Mouse (Mus musculus) forebrain, postnatal 0 days (tissue): ENCODE measurements around the gene Cntfr. TPM values are rescaled to one million over a fixed set of nuclear protein-coding genes. Genes with fewer than 3 reads are reported as not detected.
A peak's percentile ranks its signal among the peaks of the same experiment; 100 is the strongest.
"Not testable (repeated sequence)": the region's sequence is repeated elsewhere in the genome, so short reads cannot be mapped to it uniquely, and the experiment has no call there.

Source experiments
- ATAC-seq: fragments of 200-750 bp; cut with Nextera tagmentation; 2 replicates; pipeline ENCODE4 v1.8.0; 2017; ENCODE audit warnings: mild to moderate bottlenecking, moderate library complexity
- DNase-seq: peaks from one replicate; pipeline ENCODE4 v3.0.0-alpha.2; 2015
- H3K27ac ChIP-seq: fragments of 300-500 bp; sonication (generic); 2 replicates; pipeline ENCODE4 v1.5.1; 2014; ENCODE audit warnings: low read depth, mild to moderate bottlenecking, antibody characterized with exemption, low read length, moderate library complexity, mixed read lengths
- H3K27me3 ChIP-seq: fragments of 300-500 bp; sonication (generic); 2 replicates; pipeline ENCODE4 v1.6.1; 2014; ENCODE audit warnings: mild to moderate bottlenecking, low read length, mixed read lengths; ENCODE audit not compliant: insufficient read depth
- H3K36me3 ChIP-seq: fragments of 300-500 bp; sonication (generic); 2 replicates; pipeline ENCODE4 v1.6.1; 2014; ENCODE audit warnings: mild to moderate bottlenecking, moderate library complexity; ENCODE audit not compliant: insufficient read depth
- H3K4me1 ChIP-seq: fragments of 300-500 bp; sonication (generic); 2 replicates; pipeline ENCODE4 v1.6.1; 2014; ENCODE audit warnings: antibody characterized with exemption; ENCODE audit not compliant: insufficient read depth
- H3K4me2 ChIP-seq: fragments of 300-500 bp; sonication (generic); 2 replicates; pipeline ENCODE4 v1.6.1; 2014; ENCODE audit warnings: low read depth, mild to moderate bottlenecking, moderate library complexity
- H3K4me3 ChIP-seq: fragments of 300-500 bp; sonication (generic); 2 replicates; pipeline ENCODE4 v1.5.1; 2014; ENCODE audit warnings: low read depth, low read length, mixed read lengths
- H3K9ac ChIP-seq: fragments of 300-500 bp; sonication (generic); 2 replicates; pipeline ENCODE4 v1.6.1; 2014; ENCODE audit warnings: mild to moderate bottlenecking
- H3K9me3 ChIP-seq: fragments of 300-500 bp; sonication (generic); 2 replicates; pipeline ENCODE4 v1.6.1; 2016; ENCODE audit warnings: low read length
- CTCF ChIP-seq: sonication (generic); IDR thresholded peaks from 2 replicates; pipeline ENCODE4 v1.5.1; 2016; ENCODE audit warnings: antibody characterized with exemption, control low read depth, low read depth
- WGBS: fragments of 180-500 bp; shearing (Covaris S2); extraction: QIAGEN DNeasy Blood & Tissue Kit; methylation state at CpG from one replicate; pipeline ENCODE4 v1.1.7; 2014; 5-methylcytosine and 5-hydroxymethylcytosine counted together
- polyA plus RNA-seq: library from polyadenylated mRNA; unstranded; fragments of >200 nt; fragmentation: Nextera tagmentation; extraction: Ambion mirVana; gene quantifications from 2 replicates; pipeline ENCODE4 v1.2.1, GENCODE M21; 2015
- total RNA-seq: library from RNA; depleted of rRNA; stranded (reverse); fragments of >200 nt; gene quantifications from 2 replicates; pipeline ENCODE4 v1.2.3, GENCODE M21; 2014; rRNA removed

Cntfr gene
- total RNA-seq (24.7 and 25.9 TPM in 2 replicates), polyA plus RNA-seq (13.6 and 14.2 TPM in 2 replicates)

- peak; percentile 82 for TF ChIP-seq CTCF
These were observed at the start of gene Cntfr for GRCm38 (mm10) chr4:41696930-41697841. Gene Cntfr, minus strand, starts transcription at chr4:41697089.

GRCm38 (mm10) chr4:41745021-41745420, 48.1 kb upstream of the Cntfr start:
- no peaks in the 10 kb centered on the region for H3K9me3 ChIP-seq
- H3K9ac ChIP-seq = no peak overlapping the region
- no peak overlapping the region for H3K4me3 ChIP-seq
- 83% methylated on average over 1 of the region's 1 CpGs for WGBS
- H3K27ac ChIP-seq = no peak overlapping the region
- no peak for TF ChIP-seq CTCF
- DNase-seq = no peak
- H3K36me3 ChIP-seq = no peaks in the 10 kb centered on the region
- peaks cover under 1% of the 10 kb centered on the region; the same call in 1 of the 2 replicates for H3K4me1 ChIP-seq
- no peak for ATAC-seq
- no peak overlapping the region for H3K4me2 ChIP-seq
- H3K27me3 ChIP-seq = no peaks in the 10 kb centered on the region

More at GRCm38 (mm10) chr4:41696930-41697841, at the start of gene Cntfr:
- DNase-seq = peak; percentile 82
- not testable (repeated sequence) for H3K27me3 ChIP-seq, H3K36me3 ChIP-seq, ATAC-seq, H3K4me1 ChIP-seq, H3K27ac ChIP-seq, H3K9ac ChIP-seq, H3K4me3 ChIP-seq, H3K9me3 ChIP-seq
- peak within 1 kb of the TSS; percentile 24; the same call in 1 of the 2 replicates for H3K4me2 ChIP-seq
- 22% methylated on average over 28 of the region's 40 CpGs for WGBS

GRCm38 (mm10) chr4:41744131-41744530, 47.2 kb upstream of the Cntfr start:
- Histone ChIP-seq H3K9me3 (no peaks in the 10 kb centered on the region), H3K27me3 (no peaks in the 10 kb centered on the region), H3K9ac (no peak overlapping the region), H3K36me3 (no peaks in the 10 kb centered on the region; the same call in 1 of the 2 replicates), H3K4me2 (no peak overlapping the region), H3K4me3 (no peak overlapping the region), H3K27ac (no peak overlapping the region), H3K4me1 (peaks cover 7% of the 10 kb centered on the region; the same call in 1 of the 2 replicates)
- WGBS = 69% methylated on average over 2 of the region's 2 CpGs
- DNase-seq (no peak), ATAC-seq (no peak)
- no peak for TF ChIP-seq CTCF

- TF ChIP-seq CTCF = no peak
- ATAC-seq (peak; percentile 97), DNase-seq (peak; percentile 92)
- Histone ChIP-seq H3K4me1 (peaks cover 7% of the 10 kb centered on the region; the same call in 1 of the 2 replicates), H3K9ac (peak overlapping the region; percentile 71), H3K27ac (peak overlapping the region; percentile 81), H3K9me3 (no peaks in the 10 kb centered on the region), H3K4me3 (peak overlapping the region; percentile 70), H3K27me3 (no peaks in the 10 kb centered on the region), H3K4me2 (peak overlapping the region; percentile 75), H3K36me3 (no peaks in the 10 kb centered on the region; the same call in 1 of the 2 replicates)
- under 1% methylated on average over 27 of the region's 27 CpGs for WGBS
These were observed 44.3 kb upstream of the Cntfr start for GRCm38 (mm10) chr4:41741158-41741560.

GRCm38 (mm10) chr4:41740380-41741157, 43.7 kb upstream of the Cntfr start:
- WGBS = 2% methylated on average over 48 of the region's 48 CpGs
- Histone ChIP-seq H3K9me3 (no peaks in the 10 kb centered on the region), H3K4me3 (peak overlapping the region; percentile 70), H3K36me3 (no peaks in the 10 kb centered on the region; the same call in 1 of the 2 replicates), H3K4me2 (peak overlapping the region; percentile 75), H3K9ac (peak overlapping the region; percentile 71), H3K27ac (peak overlapping the region; percentile 81), H3K4me1 (peaks cover 7% of the 10 kb centered on the region; the same call in 1 of the 2 replicates), H3K27me3 (no peaks in the 10 kb centered on the region)
- TF ChIP-seq CTCF = peak; percentile 34; the same call in 1 of the 2 replicates
- DNase-seq (peak; percentile 75), ATAC-seq (peak; percentile 72)

- no peak for TF ChIP-seq CTCF
- WGBS = 93% methylated on average over 13 of the region's 13 CpGs
- Histone ChIP-seq H3K9ac (no peak overlapping the region), H3K27me3 (no peaks in the 10 kb centered on the region), H3K27ac (no peak overlapping the region), H3K4me2 (peak overlapping the region; percentile 75), H3K4me3 (no peak overlapping the region), H3K9me3 (no peaks in the 10 kb centered on the region), H3K36me3 (no peaks in the 10 kb centered on the region; the same call in 1 of the 2 replicates), H3K4me1 (peaks cover 7% of the 10 kb centered on the region; the same call in 1 of the 2 replicates)
- ATAC-seq (no peak), DNase-seq (no peak)
These were observed 42.4 kb upstream of the Cntfr start for GRCm38 (mm10) chr4:41739260-41739659.
